Mouse (Mus musculus) spleen, adult 2 months (tissue): ENCODE measurements at regions not wholly inside any gene's neighbourhood (a gene's known extent, or its start where the extent isn't known, plus 50 kb on each side); places are given as distances from the start of the nearest gene placed in this dataset.

Source experiments
- CTCF ChIP-seq: fragments of 200-500 bp; IDR thresholded peaks from 2 replicates; pipeline ENCODE4 v1.5.1; 2011; ENCODE audit warnings: mild to moderate bottlenecking, inconsistent platforms; ENCODE audit not compliant: insufficient read depth, insufficient read length, insufficient replicate concordance; ENCODE audit errors: extremely low read depth
- POLR2A ChIP-seq: fragments of 200-500 bp; IDR thresholded peaks from 2 replicates; pipeline ENCODE4 v1.6.1; 2011; ENCODE audit warnings: low read depth, low read length, inconsistent platforms

- no peak for TF ChIP-seq POLR2A
- no peak for TF ChIP-seq CTCF
These were observed 597.7 kb downstream of the Gm19410 start for GRCm38 (mm10) chr8:36363291-36363690.
